Mouse (Mus musculus) lung, embryonic 14.5 days (tissue): ENCODE measurements at regions not wholly inside any gene's neighbourhood (a gene's known extent, or its start where the extent isn't known, plus 50 kb on each side); places are given as distances from the start of the nearest gene placed in this dataset.
A peak's percentile ranks its signal among the peaks of the same experiment; 100 is the strongest.

Experiments
- ATAC-seq: fragments of 200-750 bp; cut with Nextera tagmentation; 2 replicates; pipeline ENCODE4 v1.8.0; 2017; ENCODE audit warnings: mild to moderate bottlenecking, moderate TSS enrichment, moderate library complexity; ENCODE audit not compliant: insufficient read depth
- DNase-seq: peaks from one replicate; pipeline ENCODE4 v3.0.0-alpha.2; 2015
- H3K27ac ChIP-seq: fragments of 300-500 bp; sonication (generic); 2 replicates; pipeline ENCODE4 v1.5.1; 2014; ENCODE audit warnings: low read depth, mild to moderate bottlenecking, moderate library complexity
- H3K27me3 ChIP-seq: fragments of 300-500 bp; sonication (generic); 2 replicates; pipeline ENCODE4 v1.6.1; 2014; ENCODE audit warnings: low read length, control low read depth; ENCODE audit not compliant: insufficient read depth
- H3K36me3 ChIP-seq: fragments of 300-500 bp; sonication (generic); 2 replicates; pipeline ENCODE4 v1.6.1; 2014; ENCODE audit warnings: control low read depth; ENCODE audit not compliant: insufficient read depth
- H3K4me1 ChIP-seq: fragments of 300-500 bp; sonication (generic); 2 replicates; pipeline ENCODE4 v1.6.1; 2014; ENCODE audit warnings: antibody characterized with exemption, control low read depth; ENCODE audit not compliant: insufficient read depth
- H3K4me2 ChIP-seq: fragments of 300-500 bp; sonication (generic); 2 replicates; pipeline ENCODE4 v1.6.1; 2014; ENCODE audit warnings: mild to moderate bottlenecking
- H3K4me3 ChIP-seq: fragments of 300-500 bp; sonication (generic); 2 replicates; pipeline ENCODE4 v1.5.1; 2014; ENCODE audit warnings: low read depth, low read length
- H3K9ac ChIP-seq: fragments of 300-500 bp; sonication (generic); 2 replicates; pipeline ENCODE4 v1.6.1; 2014
- H3K9me3 ChIP-seq: fragments of 300-500 bp; sonication (generic); 2 replicates; pipeline ENCODE4 v1.6.1; 2016; ENCODE audit warnings: low read depth, low read length, control low read depth
- CTCF ChIP-seq: IDR thresholded peaks from 2 replicates; pipeline ENCODE4 v1.5.1; 2016; ENCODE audit warnings: antibody characterized with exemption, low read depth
- WGBS: fragments of 180-500 bp; shearing (Covaris S2); extraction: QIAGEN DNeasy Blood & Tissue Kit; methylation state at CpG from one replicate; pipeline ENCODE4 v1.1.7; 2014; 5-methylcytosine and 5-hydroxymethylcytosine counted together

- Histone ChIP-seq H3K4me3 (no peak overlapping the region), H3K27ac (no peak overlapping the region), H3K36me3 (no peaks in the 10 kb centered on the region), H3K27me3 (no peaks in the 10 kb centered on the region), H3K9me3 (no peaks in the 10 kb centered on the region), H3K4me2 (no peak overlapping the region), H3K9ac (no peak overlapping the region), H3K4me1 (no peaks in the 10 kb centered on the region)
- no peak for TF ChIP-seq CTCF
- WGBS = 50% methylated on average over 3 of the region's 3 CpGs
- DNase-seq (no peak), ATAC-seq (no peak)
Measured at GRCm38 (mm10) chr2:50850071-50850470, 298.8 kb downstream of the Rnd3 start.

GRCm38 (mm10) chr2:50841881-50842280, 307.0 kb downstream of the Rnd3 start:
- no peak for TF ChIP-seq CTCF
- WGBS = 79% methylated on average over 2 of the region's 2 CpGs
- no peaks in the 10 kb centered on the region for H3K27me3 ChIP-seq

GRCm38 (mm10) chr2:50835511-50836320, 313.2 kb downstream of the Rnd3 start:
- Histone ChIP-seq H3K9me3 (no peaks in the 10 kb centered on the region), H3K27me3 (no peaks in the 10 kb centered on the region), H3K27ac (no peak overlapping the region), H3K4me1 (no peaks in the 10 kb centered on the region), H3K36me3 (no peaks in the 10 kb centered on the region), H3K4me2 (no peak overlapping the region), H3K4me3 (no peak overlapping the region), H3K9ac (no peak overlapping the region)
- no peak for TF ChIP-seq CTCF
- 43% methylated on average over 6 of the region's 6 CpGs for WGBS
- DNase-seq (no peak), ATAC-seq (no peak)

More at GRCm38 (mm10) chr2:50841881-50842280, 307.0 kb downstream of the Rnd3 start:
- Histone ChIP-seq H3K4me1 (no peaks in the 10 kb centered on the region), H3K9me3 (no peaks in the 10 kb centered on the region), H3K4me2 (no peak overlapping the region), H3K9ac (no peak overlapping the region), H3K36me3 (no peaks in the 10 kb centered on the region), H3K4me3 (no peak overlapping the region), H3K27ac (no peak overlapping the region)
- ATAC-seq (no peak), DNase-seq (no peak)

- ATAC-seq (no peak), DNase-seq (no peak)
- Histone ChIP-seq H3K4me2 (no peak overlapping the region), H3K9ac (no peak overlapping the region), H3K4me3 (no peak overlapping the region), H3K4me1 (no peaks in the 10 kb centered on the region), H3K9me3 (no peaks in the 10 kb centered on the region), H3K36me3 (no peaks in the 10 kb centered on the region), H3K27ac (no peak overlapping the region), H3K27me3 (no peaks in the 10 kb centered on the region)
- no peak for TF ChIP-seq CTCF
- WGBS = 90% methylated on average over 5 of the region's 5 CpGs
Measured at GRCm38 (mm10) chr2:50833791-50834190, 315.1 kb downstream of the Rnd3 start.

DNA sequence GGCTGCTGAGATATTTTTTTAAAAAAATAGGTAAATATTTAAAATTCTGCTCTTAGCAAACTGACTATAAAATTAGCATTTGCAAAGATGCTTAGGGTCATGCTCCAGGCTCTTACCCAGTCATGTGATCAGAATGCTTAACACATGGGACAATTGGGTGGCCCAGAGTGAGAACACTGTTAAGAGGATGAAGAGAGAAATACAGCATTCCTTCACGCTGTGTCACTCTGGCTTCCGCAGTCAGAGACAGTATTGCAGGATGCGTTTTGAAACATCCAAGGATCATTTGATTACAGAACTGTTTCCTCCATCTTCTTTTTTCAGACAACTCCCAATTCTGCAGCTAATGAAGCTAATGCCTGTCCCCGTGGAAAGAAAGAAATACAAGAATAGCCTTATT, 316.4 kb downstream of the Rnd3 start:
- no peak for TF ChIP-seq CTCF
- DNase-seq = no peak

DNA sequence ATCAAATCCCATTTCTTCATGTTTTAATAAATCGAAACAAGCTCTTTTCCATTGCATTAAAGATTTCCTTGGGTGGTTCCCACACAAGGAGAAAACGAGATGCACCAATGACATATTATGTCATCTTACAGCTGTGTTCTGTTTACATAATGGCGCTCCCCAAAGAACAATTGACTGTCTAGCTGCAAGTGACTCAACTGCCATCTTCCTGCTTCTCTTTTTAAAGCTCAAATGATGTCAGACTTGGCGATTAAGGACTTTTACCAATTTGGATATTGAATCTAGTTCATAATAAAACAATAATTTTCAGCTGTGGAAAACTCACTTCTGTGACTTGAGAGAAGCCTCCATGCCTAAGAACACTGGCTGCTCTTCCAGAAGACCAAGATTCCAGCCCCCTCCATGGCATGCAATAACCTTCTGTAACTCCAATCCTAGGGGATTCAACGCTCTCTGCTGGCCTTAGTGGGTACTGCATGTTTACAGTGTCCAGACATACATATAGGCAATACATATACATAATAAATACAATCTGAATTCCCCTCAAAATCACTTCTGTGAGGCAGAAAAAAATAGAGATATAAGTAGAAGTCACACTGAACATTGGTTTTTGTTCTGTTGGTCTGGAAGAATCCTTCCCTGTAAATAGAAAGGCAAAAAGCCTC, 318.7 kb downstream of the Rnd3 start:
- H3K27me3 ChIP-seq = no peaks in the 10 kb centered on the region
- no peak overlapping the region for H3K9ac ChIP-seq
- 47% methylated on average over 5 of the region's 5 CpGs for WGBS
- H3K36me3 ChIP-seq = no peaks in the 10 kb centered on the region
- TF ChIP-seq CTCF = peak; percentile 57
- DNase-seq = peak; percentile 41
- ATAC-seq = no peak
- H3K4me1 ChIP-seq = 0 out of 2 replicates have a peak, but pooled peaks cover 3% of the 10 kb centered on the region
- H3K4me2 ChIP-seq = no peak overlapping the region
- no peak overlapping the region for H3K27ac ChIP-seq
- no peak overlapping the region for H3K4me3 ChIP-seq
- no peaks in the 10 kb centered on the region for H3K9me3 ChIP-seq

More for the DNA sequence above, 316.4 kb downstream of the Rnd3 start:
- Histone ChIP-seq H3K4me2 (no peak overlapping the region), H3K4me1 (no peaks in the 10 kb centered on the region), H3K9ac (no peak overlapping the region), H3K27me3 (no peaks in the 10 kb centered on the region), H3K36me3 (no peaks in the 10 kb centered on the region), H3K4me3 (no peak overlapping the region), H3K27ac (no peak overlapping the region), H3K9me3 (no peaks in the 10 kb centered on the region)
- ATAC-seq = no peak
- WGBS = 73% methylated on average over 4 of the region's 4 CpGs

GRCm38 (mm10) chr2:50827097-50827496, 321.8 kb downstream of the Rnd3 start:
- WGBS = 29% methylated on average over 5 of the region's 5 CpGs
- TF ChIP-seq CTCF = no peak
- no peaks in the 10 kb centered on the region for H3K9me3 ChIP-seq
- no peak overlapping the region for H3K9ac ChIP-seq
- H3K4me1 ChIP-seq = 0 out of 2 replicates have a peak, but pooled peaks cover 3% of the 10 kb centered on the region
- peak; percentile 35 for DNase-seq
- no peaks in the 10 kb centered on the region for H3K36me3 ChIP-seq
- 0 out of 2 replicates have a peak overlapping the region, but pooled peaks have one; percentile 10 for H3K27ac ChIP-seq
- no peak for ATAC-seq
- no peak overlapping the region for H3K4me2 ChIP-seq
- H3K27me3 ChIP-seq = no peaks in the 10 kb centered on the region
- H3K4me3 ChIP-seq = no peak overlapping the region
